Mouse (Mus musculus): ENCODE data around the gene Stx18. TPM values are rescaled to one million over a fixed set of nuclear protein-coding genes. Genes with fewer than 3 reads are reported as not detected.

Stx18 gene
- polyA plus RNA-seq, 1 experiment from 2014 or later, result 54.5 TPM

DNA sequence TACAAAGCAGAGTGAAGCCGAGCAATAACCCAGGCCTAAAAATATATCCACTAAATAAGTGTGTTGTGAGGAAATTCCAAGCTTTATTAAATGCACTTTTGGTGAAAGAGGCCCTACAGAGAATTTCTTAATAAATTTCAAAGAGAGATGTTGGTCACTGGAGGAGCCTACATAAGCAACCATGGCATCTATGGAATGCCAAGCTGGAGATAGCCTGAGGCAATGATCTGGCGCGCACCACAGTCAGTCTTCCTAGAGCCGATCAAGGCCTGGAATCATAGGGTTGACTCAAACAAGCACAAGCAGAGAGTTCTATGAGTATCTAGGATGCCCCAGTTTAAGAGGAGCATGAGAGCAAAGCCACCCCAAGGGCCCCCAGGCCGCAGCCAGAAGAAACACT, 10.9 kb upstream of the Stx18 start:
- Histone ChIP-seq H3K27me3 (ENCODE audit: insufficient read depth, low read length) (no peaks in the 10 kb centered on the region; the same call in 1 of the 2 replicates), H3K36me3 (ENCODE audit: insufficient read depth, low read length) (no peaks in the 10 kb centered on the region), H3K9ac (replicated peaks; ENCODE audit: low read length) (no peak overlapping the region), H3K9me3 (ENCODE audit: low read length) (no peaks in the 10 kb centered on the region), H3K4me2 (replicated peaks; ENCODE audit: low read depth, low read length) (no peak overlapping the region), H3K27ac (ENCODE audit: low read length) (no peak overlapping the region), H3K4me1 (ENCODE audit: insufficient read depth, low read length) (no peaks in the 10 kb centered on the region), H3K4me3 (ENCODE audit: low read length) (no peak overlapping the region)
- no peak for ATAC-seq (ENCODE audit: low FRiP score, low TSS enrichment)
- WGBS, result 83% methylated on average over 5 of the region's 5 CpGs

DNA sequence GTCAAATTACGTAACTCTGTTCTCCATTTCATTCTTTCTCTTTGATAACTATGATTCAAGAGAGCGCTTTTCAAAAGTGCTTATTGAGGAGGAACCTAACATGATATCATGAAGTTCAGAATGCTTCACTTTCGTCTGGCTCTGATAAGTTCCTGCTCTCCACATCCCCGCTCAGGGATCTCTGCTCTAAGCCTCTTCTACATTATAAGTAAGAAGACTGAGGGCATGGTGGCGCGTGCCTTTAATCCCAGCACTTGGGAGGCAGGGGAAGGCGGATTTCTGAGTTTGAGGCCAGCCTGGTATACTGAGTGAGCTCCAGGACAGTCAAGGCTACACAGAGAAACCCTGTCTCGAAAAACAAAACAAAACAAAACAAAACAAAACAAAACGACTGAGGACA, 268 bp upstream of the Stx18 start:
- H3K27ac ChIP-seq (ENCODE audit: low read length), result no peak overlapping the region
- no peaks in the 10 kb centered on the region for H3K9me3 ChIP-seq (ENCODE audit: low read length)
- no peaks in the 10 kb centered on the region for H3K27me3 ChIP-seq (ENCODE audit: insufficient read depth, low read length)
- WGBS, result 19% methylated on average over 9 of the region's 9 CpGs
- H3K4me2 ChIP-seq (replicated peaks; ENCODE audit: low read depth, low read length), result peak overlapping the region; percentile 76
- H3K4me1 ChIP-seq (ENCODE audit: insufficient read depth, low read length), result 0 out of 2 replicates have a peak, but pooled peaks cover 4% of the 10 kb centered on the region
- H3K4me3 ChIP-seq (ENCODE audit: low read length), result peak overlapping the region; percentile 87
- peaks cover 2% of the 10 kb centered on the region; the same call in 1 of the 2 replicates for H3K36me3 ChIP-seq (ENCODE audit: insufficient read depth, low read length)
- H3K9ac ChIP-seq (replicated peaks; ENCODE audit: low read length), result peak overlapping the region; percentile 86
- ATAC-seq (ENCODE audit: low FRiP score, low TSS enrichment), result 0 out of 2 replicates have a peak, but pooled peaks have one; percentile 3

DNA sequence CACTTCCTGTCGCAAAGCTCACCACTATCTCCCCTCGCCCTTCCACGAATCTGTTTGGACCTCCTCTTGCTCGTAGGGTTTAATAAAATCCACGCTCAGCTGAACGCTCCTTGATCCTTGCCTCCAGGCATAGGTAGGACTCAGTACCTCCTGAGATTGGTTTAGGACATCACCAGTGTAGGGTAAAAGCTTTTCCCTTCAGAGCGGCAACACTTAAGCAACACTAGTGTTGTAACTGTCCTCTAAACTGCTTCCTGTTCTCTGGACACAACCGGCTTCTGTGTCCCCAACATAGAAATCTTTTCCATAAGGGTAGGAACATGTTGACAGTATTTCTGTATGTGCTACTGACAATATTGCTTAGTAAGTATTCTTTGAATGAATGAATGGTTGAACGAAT, 1.3 kb downstream of the Stx18 start:
- H3K4me2 ChIP-seq (replicated peaks; ENCODE audit: low read depth, low read length), result peak overlapping the region; percentile 76
- H3K9me3 ChIP-seq (ENCODE audit: low read length), result no peaks in the 10 kb centered on the region
- 0 out of 2 replicates have a peak, but pooled peaks cover 4% of the 10 kb centered on the region for H3K4me1 ChIP-seq (ENCODE audit: insufficient read depth, low read length)
- 23% methylated on average over 9 of the region's 9 CpGs for WGBS
- H3K27me3 ChIP-seq (ENCODE audit: insufficient read depth, low read length), result no peaks in the 10 kb centered on the region
- H3K27ac ChIP-seq (ENCODE audit: low read length), result no peak overlapping the region
- H3K9ac ChIP-seq (replicated peaks; ENCODE audit: low read length), result peak overlapping the region; percentile 86
- H3K4me3 ChIP-seq (ENCODE audit: low read length), result peak overlapping the region; percentile 87
- peaks cover 2% of the 10 kb centered on the region; the same call in 1 of the 2 replicates for H3K36me3 ChIP-seq (ENCODE audit: insufficient read depth, low read length)
- ATAC-seq (ENCODE audit: low FRiP score, low TSS enrichment), result no peak; the same call in 1 of the 2 replicates

DNA sequence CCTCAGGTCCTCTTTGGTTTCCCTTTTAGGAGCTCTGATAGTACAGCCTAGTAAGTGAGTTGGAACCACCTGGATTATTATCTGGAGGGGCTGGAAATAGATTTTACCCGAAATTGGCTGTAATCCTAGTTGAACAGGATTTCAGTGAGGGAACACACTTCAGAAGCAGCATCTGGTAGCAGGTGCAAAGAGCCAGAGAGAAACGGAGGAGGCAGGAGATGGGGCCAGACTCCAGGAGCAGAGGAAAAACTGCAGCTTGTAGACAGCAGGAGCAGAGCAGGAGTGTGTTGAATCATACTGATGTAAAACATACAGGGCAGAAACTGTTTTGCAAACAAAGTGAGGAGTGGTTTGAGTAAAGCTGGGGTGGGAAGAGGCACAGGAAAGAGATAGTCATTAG, 6.4 kb downstream of the Stx18 start:
- WGBS, result 71% methylated on average over 2 of the region's 2 CpGs
- Histone ChIP-seq H3K27me3 (ENCODE audit: insufficient read depth, low read length) (no peaks in the 10 kb centered on the region), H3K4me3 (ENCODE audit: low read length) (no peak overlapping the region), H3K36me3 (ENCODE audit: insufficient read depth, low read length) (peaks cover 2% of the 10 kb centered on the region; the same call in 1 of the 2 replicates), H3K27ac (ENCODE audit: low read length) (no peak overlapping the region), H3K4me2 (replicated peaks; ENCODE audit: low read depth, low read length) (no peak overlapping the region), H3K4me1 (ENCODE audit: insufficient read depth, low read length) (0 out of 2 replicates have a peak, but pooled peaks cover under 1% of the 10 kb centered on the region), H3K9ac (replicated peaks; ENCODE audit: low read length) (no peak overlapping the region), H3K9me3 (ENCODE audit: low read length) (no peaks in the 10 kb centered on the region)
- ATAC-seq (ENCODE audit: low FRiP score, low TSS enrichment), result no peak

DNA sequence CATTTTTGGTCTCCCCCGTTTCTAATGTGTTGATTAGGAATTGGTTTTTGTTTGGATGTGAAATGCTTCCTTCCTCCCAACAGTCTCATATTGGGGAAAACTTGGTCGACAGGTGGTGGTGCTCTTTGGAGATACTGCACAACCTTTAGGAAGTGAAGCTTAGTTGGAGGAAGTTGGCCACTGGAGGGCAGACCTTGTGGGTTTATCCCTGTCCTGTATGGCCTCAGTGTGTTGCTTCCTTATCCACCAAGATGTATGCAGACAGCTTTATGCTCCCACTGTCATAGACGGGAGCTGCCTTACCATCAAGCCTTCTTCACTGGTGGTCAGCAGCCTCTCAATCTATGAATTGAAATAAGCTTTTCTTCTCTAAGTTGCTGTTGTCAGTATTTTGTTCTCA, 9.6 kb downstream of the Stx18 start:
- WGBS, result 47% methylated on average over 3 of the region's 3 CpGs
- ATAC-seq (ENCODE audit: low FRiP score, low TSS enrichment), result no peak
- no peak overlapping the region for H3K27ac ChIP-seq (ENCODE audit: low read length)
- no peak overlapping the region for H3K4me2 ChIP-seq (replicated peaks; ENCODE audit: low read depth, low read length)
- no peaks in the 10 kb centered on the region for H3K9me3 ChIP-seq (ENCODE audit: low read length)
- H3K9ac ChIP-seq (replicated peaks; ENCODE audit: low read length), result no peak overlapping the region
- H3K27me3 ChIP-seq (ENCODE audit: insufficient read depth, low read length), result no peaks in the 10 kb centered on the region
- H3K4me3 ChIP-seq (ENCODE audit: low read length), result no peak overlapping the region
- no peaks in the 10 kb centered on the region for H3K4me1 ChIP-seq (ENCODE audit: insufficient read depth, low read length)
- peaks cover 1% of the 10 kb centered on the region; the same call in 1 of the 2 replicates for H3K36me3 ChIP-seq (ENCODE audit: insufficient read depth, low read length)

DNA sequence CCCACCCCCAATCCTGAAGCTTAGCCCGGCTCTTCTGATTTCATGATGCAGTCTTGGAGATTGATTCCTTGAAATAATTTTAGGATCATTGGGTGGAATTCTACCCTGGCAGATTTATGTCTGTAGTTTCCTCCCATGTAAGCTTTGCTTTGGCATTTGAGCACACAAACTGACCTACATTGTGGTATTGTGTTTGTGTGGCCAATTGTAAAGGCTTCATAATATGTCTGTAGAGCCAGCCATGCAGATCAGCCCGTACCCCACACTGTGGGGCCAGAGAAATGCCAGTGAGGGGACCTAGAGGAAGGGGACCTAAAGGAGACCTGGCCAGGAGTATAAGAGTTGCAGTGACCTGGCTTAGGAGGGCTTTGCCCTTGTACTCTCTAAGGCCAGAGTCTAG, 22.5 kb downstream of the Stx18 start:
- H3K4me1 ChIP-seq (ENCODE audit: insufficient read depth, low read length), result peaks cover 9% of the 10 kb centered on the region
- H3K4me2 ChIP-seq (replicated peaks; ENCODE audit: low read depth, low read length), result no peak overlapping the region
- H3K9ac ChIP-seq (replicated peaks; ENCODE audit: low read length), result no peak overlapping the region
- no peak for ATAC-seq (ENCODE audit: low FRiP score, low TSS enrichment)
- 37% methylated on average over 2 of the region's 2 CpGs for WGBS
- H3K9me3 ChIP-seq (ENCODE audit: low read length), result no peaks in the 10 kb centered on the region
- H3K36me3 ChIP-seq (ENCODE audit: insufficient read depth, low read length), result no peaks in the 10 kb centered on the region
- no peak overlapping the region for H3K27ac ChIP-seq (ENCODE audit: low read length)
- H3K27me3 ChIP-seq (ENCODE audit: insufficient read depth, low read length), result no peaks in the 10 kb centered on the region
- no peak overlapping the region for H3K4me3 ChIP-seq (ENCODE audit: low read length)

DNA sequence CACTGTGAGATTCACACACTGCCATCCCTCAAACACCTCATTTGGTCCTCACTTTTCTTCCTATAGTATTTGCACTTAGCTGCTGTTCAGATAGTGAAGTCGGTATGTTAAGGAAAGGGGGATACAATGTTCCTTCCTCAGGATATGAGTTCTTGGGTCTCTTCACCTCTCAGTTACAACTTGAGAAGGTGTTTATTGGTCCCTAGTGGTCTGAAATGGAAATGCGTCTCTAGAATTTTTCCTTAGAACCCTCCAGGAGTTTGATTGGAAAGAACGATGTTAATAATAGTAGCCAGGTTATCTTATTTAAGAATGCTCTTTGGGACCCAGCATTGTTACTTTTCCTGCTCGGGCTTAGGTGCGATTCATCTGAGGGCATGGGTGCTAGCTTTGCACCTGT, 24.2 kb downstream of the Stx18 start:
- Histone ChIP-seq H3K36me3 (ENCODE audit: insufficient read depth, low read length) (no peaks in the 10 kb centered on the region), H3K27me3 (ENCODE audit: insufficient read depth, low read length) (no peaks in the 10 kb centered on the region), H3K4me3 (ENCODE audit: low read length) (no peak overlapping the region), H3K4me2 (replicated peaks; ENCODE audit: low read depth, low read length) (no peak overlapping the region), H3K9ac (replicated peaks; ENCODE audit: low read length) (no peak overlapping the region), H3K9me3 (ENCODE audit: low read length) (no peaks in the 10 kb centered on the region), H3K27ac (ENCODE audit: low read length) (no peak overlapping the region), H3K4me1 (ENCODE audit: insufficient read depth, low read length) (peaks cover 9% of the 10 kb centered on the region)
- no peak for ATAC-seq (ENCODE audit: low FRiP score, low TSS enrichment)
- WGBS, result 22% methylated on average over 5 of the region's 5 CpGs

DNA sequence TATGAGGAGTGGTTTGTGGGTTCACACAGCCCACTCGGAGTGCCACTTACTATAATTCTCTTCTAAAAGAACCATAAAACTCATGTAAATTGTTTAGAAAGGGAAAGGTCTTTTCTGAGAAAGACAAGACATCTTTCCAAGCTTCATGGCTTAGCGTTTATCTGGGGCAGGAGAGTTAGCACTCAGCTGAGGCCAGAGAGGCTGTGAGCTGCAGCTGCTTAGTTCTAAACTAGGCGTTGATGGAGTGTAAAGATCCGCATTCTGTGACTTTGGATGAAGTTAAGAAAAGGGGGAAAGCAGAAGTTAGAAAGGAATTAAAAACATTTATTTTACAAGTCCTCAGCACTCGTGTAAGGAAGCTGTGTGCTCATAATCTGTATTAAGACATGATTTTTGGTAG, 24.8 kb downstream of the Stx18 start:
- WGBS, result 49% methylated on average over 5 of the region's 5 CpGs
- Histone ChIP-seq H3K27me3 (ENCODE audit: insufficient read depth, low read length) (no peaks in the 10 kb centered on the region), H3K4me3 (ENCODE audit: low read length) (no peak overlapping the region), H3K4me2 (replicated peaks; ENCODE audit: low read depth, low read length) (no peak overlapping the region), H3K4me1 (ENCODE audit: insufficient read depth, low read length) (peaks cover 9% of the 10 kb centered on the region), H3K9ac (replicated peaks; ENCODE audit: low read length) (no peak overlapping the region), H3K27ac (ENCODE audit: low read length) (no peak overlapping the region), H3K36me3 (ENCODE audit: insufficient read depth, low read length) (no peaks in the 10 kb centered on the region), H3K9me3 (ENCODE audit: low read length) (no peaks in the 10 kb centered on the region)
- no peak for ATAC-seq (ENCODE audit: low FRiP score, low TSS enrichment)

DNA sequence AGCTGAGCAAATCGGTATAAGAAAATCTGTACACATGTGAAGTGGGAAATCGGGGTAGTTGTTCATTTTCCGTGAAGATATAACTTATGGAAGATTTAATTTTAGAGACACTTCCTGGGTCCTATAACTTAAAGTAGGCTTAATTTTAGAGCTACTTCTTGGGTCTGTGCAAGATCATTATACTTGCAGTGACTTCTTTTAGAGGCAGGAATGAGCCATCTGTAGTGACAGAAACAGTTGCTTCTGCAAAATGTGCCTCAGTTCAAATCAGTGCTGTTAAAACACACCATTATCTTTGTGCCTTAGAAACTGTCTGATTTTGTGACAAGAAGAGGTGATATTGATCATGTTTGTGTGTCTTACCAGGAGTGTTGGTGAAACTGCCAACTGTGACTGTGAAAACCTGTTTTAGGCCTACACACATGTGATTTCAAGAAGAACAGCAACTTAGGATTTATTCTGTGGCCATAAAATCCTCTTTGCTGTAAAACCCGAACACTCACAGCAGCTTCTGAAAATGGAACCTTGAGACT, 25.6 kb downstream of the Stx18 start:
- WGBS, result 96% methylated on average over 4 of the region's 4 CpGs
- no peaks in the 10 kb centered on the region for H3K36me3 ChIP-seq (ENCODE audit: insufficient read depth, low read length)
- no peak overlapping the region for H3K9ac ChIP-seq (replicated peaks; ENCODE audit: low read length)
- H3K27ac ChIP-seq (ENCODE audit: low read length), result no peak overlapping the region
- no peaks in the 10 kb centered on the region for H3K9me3 ChIP-seq (ENCODE audit: low read length)
- H3K27me3 ChIP-seq (ENCODE audit: insufficient read depth, low read length), result no peaks in the 10 kb centered on the region
- no peak for ATAC-seq (ENCODE audit: low FRiP score, low TSS enrichment)
- H3K4me3 ChIP-seq (ENCODE audit: low read length), result no peak overlapping the region
- H3K4me2 ChIP-seq (replicated peaks; ENCODE audit: low read depth, low read length), result no peak overlapping the region
- peaks cover 9% of the 10 kb centered on the region for H3K4me1 ChIP-seq (ENCODE audit: insufficient read depth, low read length)

DNA sequence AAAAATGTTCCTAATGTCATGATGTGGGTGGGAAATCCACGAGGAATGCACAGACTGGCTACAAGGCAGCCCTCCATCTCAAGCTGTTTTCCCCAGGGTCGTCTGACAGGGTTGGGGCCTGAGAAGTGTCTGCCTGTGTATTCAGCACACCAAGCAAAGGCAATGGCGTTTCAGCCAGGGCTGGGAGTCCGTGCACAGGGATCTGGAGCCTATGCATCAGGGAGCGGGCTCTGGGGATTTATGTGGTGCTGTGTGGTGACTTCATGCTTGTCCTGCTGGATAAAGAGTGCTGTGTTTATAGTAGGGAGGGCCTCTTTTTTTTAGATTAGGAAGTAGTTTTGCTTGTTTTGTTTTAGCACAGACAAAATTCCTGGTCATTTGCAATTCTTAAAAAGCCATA, 26.2 kb downstream of the Stx18 start:
- Histone ChIP-seq H3K27ac (ENCODE audit: low read length) (no peak overlapping the region), H3K9ac (replicated peaks; ENCODE audit: low read length) (0 out of 2 replicates have a peak overlapping the region, but pooled peaks have one; percentile 22)

More for the DNA sequence above, 26.2 kb downstream of the Stx18 start:
- H3K9me3 ChIP-seq (ENCODE audit: low read length), result no peaks in the 10 kb centered on the region
- H3K27me3 ChIP-seq (ENCODE audit: insufficient read depth, low read length), result no peaks in the 10 kb centered on the region
- 41% methylated on average over 5 of the region's 5 CpGs for WGBS
- peaks cover 9% of the 10 kb centered on the region for H3K4me1 ChIP-seq (ENCODE audit: insufficient read depth, low read length)
- no peak overlapping the region for H3K4me2 ChIP-seq (replicated peaks; ENCODE audit: low read depth, low read length)
- H3K36me3 ChIP-seq (ENCODE audit: insufficient read depth, low read length), result no peaks in the 10 kb centered on the region
- no peak for ATAC-seq (ENCODE audit: low FRiP score, low TSS enrichment)
- no peak overlapping the region for H3K4me3 ChIP-seq (ENCODE audit: low read length)
